Mouse (Mus musculus) spleen, adult 2 months (tissue): ENCODE results near the gene Cabcoco1.

Source experiments
- CTCF ChIP-seq: fragments of 200-500 bp; IDR thresholded peaks from 2 replicates; pipeline ENCODE4 v1.5.1; 2011; ENCODE audit warnings: mild to moderate bottlenecking, inconsistent platforms; ENCODE audit not compliant: insufficient read depth, insufficient read length, insufficient replicate concordance; ENCODE audit errors: extremely low read depth
- POLR2A ChIP-seq: fragments of 200-500 bp; IDR thresholded peaks from 2 replicates; pipeline ENCODE4 v1.6.1; 2011; ENCODE audit warnings: low read depth, low read length, inconsistent platforms

DNA sequence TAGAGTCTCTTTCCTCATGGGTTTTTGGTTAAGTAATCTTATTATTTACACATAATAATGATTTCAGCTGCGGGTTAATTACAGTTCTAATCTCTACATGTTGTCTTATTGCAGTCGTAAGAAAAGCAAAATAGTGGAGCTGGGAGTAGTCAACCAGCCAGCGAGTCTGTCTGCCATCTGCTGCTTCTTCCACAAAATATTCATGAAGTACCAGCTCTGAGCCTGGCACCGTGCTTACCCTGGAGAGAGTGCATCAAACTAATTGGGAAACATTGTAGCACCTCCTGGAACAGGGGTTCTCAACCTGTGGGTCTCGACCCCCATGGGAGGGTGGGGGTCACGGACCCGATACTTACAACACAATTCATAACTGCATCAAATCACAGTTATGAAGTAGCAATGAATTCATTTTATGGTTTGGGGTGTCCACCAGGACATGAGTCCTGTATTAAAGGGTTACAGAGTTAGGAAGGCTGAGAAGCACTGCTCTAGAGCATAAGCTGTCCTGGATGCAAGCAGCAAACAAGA, 121.2 kb downstream of the Cabcoco1 start:
- TF ChIP-seq CTCF (no peak), POLR2A (no peak)
